Mouse (Mus musculus): ENCODE data around the gene Exoc4. TPM values are rescaled to one million over a fixed set of nuclear protein-coding genes. Genes with fewer than 3 reads are reported as not detected.

The Exoc4 gene
- total RNA-seq, 1 experiment from 2014 or later: 54.8 TPM

GRCm38 (mm10) chr6:33884141-33884683, 635.3 kb downstream of the Exoc4 start:
- no peak for ATAC-seq (ENCODE audit: extremely low read depth, insufficient number of reproducible peaks, low FRiP score, poor library complexity, severe bottlenecking)

- no peak for ATAC-seq (ENCODE audit: extremely low read depth, insufficient number of reproducible peaks, low FRiP score, poor library complexity, severe bottlenecking)
Measured at GRCm38 (mm10) chr6:33886941-33887340, 638.1 kb downstream of the Exoc4 start.

DNA sequence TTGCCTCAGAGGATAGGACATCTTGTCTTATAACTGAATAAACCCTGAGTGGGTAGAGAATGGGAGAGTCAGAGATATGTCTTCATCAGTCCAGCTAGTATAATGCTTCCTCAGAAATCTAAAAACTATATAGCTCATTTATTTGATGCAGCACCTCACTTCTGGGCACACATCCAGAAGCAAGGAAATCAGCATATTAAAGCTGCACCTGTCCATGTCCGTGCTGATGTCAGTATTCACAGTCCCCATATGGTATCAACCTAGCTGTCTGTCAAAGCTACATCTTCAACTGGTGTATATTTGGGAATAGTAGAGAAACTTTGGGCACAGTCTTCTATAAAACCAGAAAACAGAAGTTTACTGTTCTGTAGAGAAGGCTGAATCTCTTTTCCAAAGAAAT, 642.0 kb downstream of the Exoc4 start:
- ATAC-seq (ENCODE audit: extremely low read depth, insufficient number of reproducible peaks, low FRiP score, poor library complexity, severe bottlenecking): no peak

DNA sequence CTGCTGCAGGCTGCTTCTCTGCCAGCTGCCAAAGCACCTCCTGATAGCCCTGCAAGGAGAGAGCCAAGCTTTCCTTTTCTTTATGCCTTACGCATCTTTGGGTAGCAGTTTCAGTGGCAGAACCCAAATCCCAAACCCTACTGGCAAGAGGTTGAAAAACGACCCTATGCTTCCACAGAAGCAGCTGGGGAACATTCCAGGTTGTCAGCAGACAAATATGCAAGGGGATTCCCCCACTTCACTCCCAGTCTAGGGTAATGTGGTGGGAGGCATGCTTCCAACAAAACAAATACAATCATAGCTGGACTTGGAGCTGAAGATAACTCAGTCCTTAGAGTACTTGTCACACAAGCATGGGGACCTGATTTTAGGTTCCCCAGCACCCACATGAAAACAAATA, 643.3 kb downstream of the Exoc4 start:
- no peak for ATAC-seq (ENCODE audit: extremely low read depth, insufficient number of reproducible peaks, low FRiP score, poor library complexity, severe bottlenecking)

DNA sequence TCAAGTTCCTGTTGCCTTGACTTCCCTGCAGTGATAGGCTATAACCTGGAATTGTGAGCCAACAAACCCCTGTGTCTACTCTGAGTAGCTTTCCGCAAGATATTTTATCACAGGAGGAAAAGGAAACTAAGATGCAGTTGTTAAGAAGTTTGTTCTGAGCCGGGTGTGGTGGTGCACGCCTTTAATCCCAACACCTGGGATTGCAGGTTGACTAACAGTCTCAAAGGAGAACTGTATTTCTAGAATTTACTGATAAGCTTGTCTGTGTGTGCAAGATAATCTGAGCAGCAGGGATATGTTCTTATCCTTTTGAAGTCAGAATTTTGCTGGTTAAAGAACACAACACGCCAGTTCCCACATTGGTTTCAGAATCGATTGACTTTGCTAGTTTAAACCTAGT, 651.1 kb downstream of the Exoc4 start:
- no peak for ATAC-seq (ENCODE audit: extremely low read depth, insufficient number of reproducible peaks, low FRiP score, poor library complexity, severe bottlenecking)

DNA sequence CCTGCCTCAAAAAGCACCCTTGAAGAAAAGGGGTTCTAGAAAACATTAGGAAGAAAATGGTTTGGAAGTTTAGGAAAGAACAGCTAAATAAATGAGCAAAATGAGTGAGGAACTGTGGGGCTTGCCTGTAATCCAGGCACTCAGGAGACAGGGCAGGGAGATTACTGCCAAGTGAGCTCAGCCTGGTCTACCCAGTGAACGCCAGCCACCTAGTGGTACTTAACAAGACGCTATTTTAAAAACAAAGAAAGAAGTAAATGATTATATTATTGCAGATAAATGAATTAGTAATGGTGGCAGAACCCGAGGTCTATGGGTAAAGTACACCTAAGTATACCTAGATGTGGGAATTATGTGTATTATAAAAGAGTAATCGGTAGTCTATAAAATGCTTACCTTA, 651.7 kb downstream of the Exoc4 start:
- ATAC-seq (ENCODE audit: extremely low read depth, insufficient number of reproducible peaks, low FRiP score, poor library complexity, severe bottlenecking): no peak

DNA sequence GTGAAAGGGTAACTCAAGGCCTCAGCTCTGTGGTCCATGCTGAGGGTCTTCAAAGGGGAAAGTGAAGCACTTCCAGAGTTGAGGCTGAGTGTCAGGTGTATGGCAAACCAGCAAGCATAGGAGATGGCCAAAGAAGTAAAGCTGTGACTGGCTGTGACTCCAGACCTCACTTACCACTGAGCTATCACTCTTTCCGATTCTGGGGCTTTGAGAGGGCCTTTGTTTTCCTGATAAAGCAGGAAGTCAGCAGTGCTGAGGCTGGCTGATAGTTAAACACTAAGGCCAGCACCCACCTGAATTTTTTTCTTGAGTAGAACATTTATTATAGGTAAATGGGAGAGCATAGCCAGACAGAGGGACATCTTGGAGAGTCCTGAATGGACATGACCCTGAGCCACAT, 656.2 kb downstream of the Exoc4 start:
- no peak for ATAC-seq (ENCODE audit: extremely low read depth, insufficient number of reproducible peaks, low FRiP score, poor library complexity, severe bottlenecking)

DNA sequence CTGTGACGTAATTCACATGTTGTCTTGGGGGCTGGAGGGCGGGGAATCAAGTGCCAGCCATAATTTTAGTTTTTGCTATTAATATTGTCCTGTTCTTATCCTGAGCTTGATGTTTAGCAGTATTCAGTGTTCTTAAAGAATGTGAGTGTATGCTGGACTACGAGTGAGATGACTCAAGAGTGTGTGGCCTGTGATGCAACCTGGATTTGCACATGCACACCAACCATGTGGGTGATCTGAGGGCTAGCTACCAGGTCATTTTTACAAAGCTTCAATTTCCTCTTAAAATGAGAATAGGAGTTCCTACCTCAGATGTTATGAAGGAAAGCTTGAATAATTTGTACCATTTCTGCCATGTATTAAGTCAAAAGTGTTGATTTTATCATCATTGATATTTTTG, 661.8 kb downstream of the Exoc4 start:
- ATAC-seq (ENCODE audit: extremely low read depth, insufficient number of reproducible peaks, low FRiP score, poor library complexity, severe bottlenecking): no peak

GRCm38 (mm10) chr6:33913072-33913471, 664.2 kb downstream of the Exoc4 start:
- ATAC-seq (ENCODE audit: extremely low read depth, insufficient number of reproducible peaks, low FRiP score, poor library complexity, severe bottlenecking): no peak

DNA sequence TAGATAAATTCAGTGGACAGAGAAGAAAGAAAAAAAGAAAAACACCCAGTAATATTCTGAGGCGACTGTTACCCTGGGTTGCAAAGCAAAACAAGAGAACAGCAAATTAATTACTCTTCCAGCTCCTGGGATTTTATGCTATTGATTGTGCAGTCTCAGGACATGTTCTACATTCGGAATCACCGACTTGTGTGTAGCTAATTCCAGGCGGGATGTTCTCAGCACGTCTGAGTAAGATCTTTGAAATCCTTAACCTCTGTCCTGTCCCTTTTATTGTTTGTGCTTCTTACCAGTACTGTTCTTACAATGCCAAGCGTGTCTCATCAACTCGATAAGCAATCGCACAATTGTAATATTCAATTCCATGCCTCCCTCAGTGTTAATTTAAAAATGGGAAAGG, 664.6 kb downstream of the Exoc4 start:
- ATAC-seq (ENCODE audit: extremely low read depth, insufficient number of reproducible peaks, low FRiP score, poor library complexity, severe bottlenecking): no peak

GRCm38 (mm10) chr6:33913964-33914363, 665.1 kb downstream of the Exoc4 start:
- no peak for ATAC-seq (ENCODE audit: extremely low read depth, insufficient number of reproducible peaks, low FRiP score, poor library complexity, severe bottlenecking)

GRCm38 (mm10) chr6:33923571-33923970, 674.7 kb downstream of the Exoc4 start:
- no peak for ATAC-seq (ENCODE audit: extremely low read depth, insufficient number of reproducible peaks, low FRiP score, poor library complexity, severe bottlenecking)

- ATAC-seq (ENCODE audit: extremely low read depth, insufficient number of reproducible peaks, low FRiP score, poor library complexity, severe bottlenecking): no peak
Measured at GRCm38 (mm10) chr6:33924888-33925287, 676.0 kb downstream of the Exoc4 start.

DNA sequence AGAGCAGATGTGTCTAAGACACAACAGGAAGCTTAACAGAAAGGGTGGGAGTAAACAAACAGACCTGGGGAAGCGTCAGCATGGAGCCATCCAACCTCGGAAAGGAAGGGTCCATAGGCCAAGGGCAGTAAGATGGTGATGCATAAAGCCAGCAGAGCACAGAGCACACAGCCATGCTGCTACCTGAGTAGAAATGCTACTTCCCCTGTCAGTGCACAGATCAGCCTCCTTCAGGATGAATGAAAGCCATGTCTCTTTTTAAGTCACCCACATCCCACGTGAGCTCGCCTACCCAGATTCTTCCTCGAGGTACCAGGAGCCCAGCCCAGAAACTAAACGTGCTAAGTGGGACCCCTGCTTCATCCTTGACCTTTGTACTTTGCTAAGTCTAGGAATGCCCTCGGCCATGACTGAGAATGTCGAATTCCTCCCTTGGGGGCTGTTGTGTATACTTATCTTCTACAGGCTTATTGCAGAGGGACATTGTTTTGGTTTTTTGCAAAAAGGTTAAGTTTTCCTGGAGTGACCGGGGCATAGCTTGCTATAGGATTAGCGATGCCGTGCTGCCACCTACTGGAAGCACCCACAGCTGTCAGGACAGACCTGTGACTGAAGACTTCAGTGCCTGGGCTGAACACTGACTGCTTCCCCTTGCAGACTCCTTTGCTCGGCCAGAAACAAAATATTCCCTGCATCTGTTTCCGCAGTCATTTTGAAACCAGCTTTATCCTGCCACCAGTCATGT, 680.6 kb downstream of the Exoc4 start:
- ATAC-seq (ENCODE audit: extremely low read depth, insufficient number of reproducible peaks, low FRiP score, poor library complexity, severe bottlenecking): no peak

DNA sequence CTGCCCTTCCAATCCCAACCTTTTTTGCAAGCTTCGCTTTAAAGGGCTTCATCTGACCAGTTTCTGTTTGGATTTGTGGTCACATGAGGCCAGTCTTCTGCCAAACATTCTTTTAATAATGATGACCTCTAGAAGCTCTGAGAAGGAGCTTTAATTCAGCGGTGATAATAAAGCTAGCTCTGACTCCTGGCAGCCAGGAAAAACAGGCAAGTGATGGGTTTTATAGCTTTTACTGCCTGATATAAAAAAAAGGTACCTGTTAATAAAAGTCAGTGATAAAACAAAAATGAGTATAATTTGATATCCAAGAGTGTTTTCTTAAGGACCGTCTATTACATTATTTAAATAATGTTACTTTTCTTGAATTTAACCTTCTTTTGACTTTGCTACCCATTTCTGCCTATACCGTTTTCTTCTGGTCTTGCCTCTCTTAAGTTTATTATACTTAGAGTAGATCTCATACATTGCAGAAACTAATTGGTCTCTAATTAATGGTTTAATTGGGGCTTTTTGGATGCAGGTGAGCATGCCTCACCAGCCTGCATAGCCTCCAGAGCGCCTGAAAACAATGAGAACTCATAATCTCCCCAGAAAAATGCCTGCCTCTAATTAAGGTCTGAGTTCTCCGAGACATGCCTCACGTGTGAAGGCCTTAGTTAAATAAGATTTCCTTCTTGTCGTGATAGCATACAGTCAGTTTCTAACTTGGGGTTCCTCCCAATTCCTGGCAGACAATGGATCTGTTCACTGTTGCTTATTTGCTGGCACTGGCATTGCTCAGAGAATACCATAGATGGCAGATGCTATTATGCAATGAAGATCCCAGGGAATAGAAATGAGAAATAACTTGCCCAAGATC, 681.4 kb downstream of the Exoc4 start:
- ATAC-seq (ENCODE audit: extremely low read depth, insufficient number of reproducible peaks, low FRiP score, poor library complexity, severe bottlenecking): no peak

GRCm38 (mm10) chr6:33937906-33938305, 689.0 kb downstream of the Exoc4 start:
- ATAC-seq (ENCODE audit: extremely low read depth, insufficient number of reproducible peaks, low FRiP score, poor library complexity, severe bottlenecking): no peak

DNA sequence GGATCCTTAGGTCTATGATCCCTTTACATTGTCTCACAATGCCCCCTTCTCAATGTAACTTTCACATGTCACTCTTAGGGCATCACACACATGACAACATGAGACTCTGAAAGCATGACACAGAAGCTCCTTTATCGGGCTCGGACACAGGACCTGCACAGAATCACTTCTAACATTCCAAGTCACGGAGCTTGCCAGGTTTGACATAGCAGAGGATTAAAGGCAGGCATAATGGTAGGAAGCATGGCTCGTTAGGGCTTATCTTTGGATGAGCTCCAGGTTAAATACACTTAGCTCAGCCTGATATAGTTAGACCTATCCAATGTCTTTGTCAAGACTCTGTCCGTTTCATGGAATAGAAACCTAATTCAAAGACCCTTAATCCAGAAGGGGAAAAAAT, 690.3 kb downstream of the Exoc4 start:
- no peak for ATAC-seq (ENCODE audit: extremely low read depth, insufficient number of reproducible peaks, low FRiP score, poor library complexity, severe bottlenecking)

DNA sequence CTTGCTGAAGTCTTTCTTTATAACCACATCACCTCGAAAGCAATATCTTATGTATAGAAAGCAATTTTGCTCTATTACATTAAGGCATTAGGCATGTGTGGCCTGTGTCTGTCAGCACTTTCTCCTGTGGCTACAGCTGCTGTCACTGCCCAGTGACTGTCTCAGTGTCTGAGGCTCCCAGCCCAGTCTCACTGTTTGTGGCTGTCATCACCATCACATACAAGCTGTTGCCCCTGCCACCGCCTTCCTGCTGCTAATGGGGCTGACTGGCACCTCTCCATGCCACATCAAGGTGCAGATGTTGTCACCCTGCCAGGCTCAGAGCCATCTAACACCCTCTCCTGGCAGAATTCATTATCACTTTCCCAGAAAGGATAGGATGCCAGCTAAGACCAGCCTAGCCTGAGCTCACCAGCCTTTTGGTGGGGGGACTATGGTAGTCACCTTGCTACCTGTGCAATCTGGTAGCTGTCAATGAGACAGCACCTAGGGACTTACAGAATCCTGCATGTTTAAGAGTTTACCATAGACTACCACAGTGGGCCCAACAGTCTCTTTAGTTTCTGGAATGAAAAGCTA, 698.1 kb downstream of the Exoc4 start:
- no peak for ATAC-seq (ENCODE audit: extremely low read depth, insufficient number of reproducible peaks, low FRiP score, poor library complexity, severe bottlenecking)

DNA sequence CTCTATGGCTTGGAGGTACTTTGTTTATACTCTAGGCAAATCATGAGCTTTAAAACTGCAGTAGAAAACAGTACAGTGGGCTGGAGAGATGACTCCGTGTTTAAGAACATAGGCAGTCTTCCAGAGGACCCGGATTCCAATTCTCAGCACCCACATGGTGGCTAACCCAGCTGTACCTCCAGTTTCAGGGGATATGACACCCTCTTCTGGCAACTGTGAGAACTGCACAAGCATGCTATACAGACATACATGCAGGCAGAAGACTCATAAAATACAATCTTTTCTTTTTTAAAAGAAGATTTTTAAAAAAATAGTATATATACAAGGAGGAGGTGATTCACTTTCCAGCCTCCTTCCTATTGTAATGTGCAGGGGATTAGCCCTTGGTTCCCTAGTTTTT, 701.2 kb downstream of the Exoc4 start:
- ATAC-seq (ENCODE audit: extremely low read depth, insufficient number of reproducible peaks, low FRiP score, poor library complexity, severe bottlenecking): no peak

DNA sequence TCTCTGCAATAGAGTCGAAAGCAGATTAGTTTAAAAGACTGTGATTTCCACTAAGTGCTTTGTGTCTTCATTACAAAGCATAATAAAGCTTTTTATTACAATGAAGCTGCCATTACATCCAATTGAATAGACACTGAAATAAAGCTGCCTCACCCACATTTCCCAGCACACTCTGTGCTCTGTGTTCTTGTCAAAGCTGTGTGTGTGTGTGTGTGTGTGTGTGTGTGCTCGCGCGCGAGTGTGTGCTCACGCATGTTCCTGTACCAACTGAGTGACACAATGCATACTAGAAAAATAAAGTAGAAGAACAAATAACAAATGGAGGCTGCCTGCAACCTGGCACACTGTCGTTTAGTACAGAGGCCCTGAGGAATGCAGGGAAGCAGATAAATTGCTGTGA, 706.6 kb downstream of the Exoc4 start:
- ATAC-seq (ENCODE audit: extremely low read depth, insufficient number of reproducible peaks, low FRiP score, poor library complexity, severe bottlenecking): no peak

All from neutrophil, adult 5-6 weeks (primary cell).